Mouse (Mus musculus) embryonic fibroblast, embryonic 13.5 days (primary cell): ENCODE data around the gene Klk1b8.

Source experiments
- CTCF ChIP-seq: IDR thresholded peaks from 2 replicates; pipeline ENCODE4 v1.5.1; 2011; ENCODE audit warnings: mild to moderate bottlenecking, control low read depth, low read length, moderate library complexity, borderline replicate concordance; ENCODE audit not compliant: insufficient read depth
- POLR2A ChIP-seq: IDR thresholded peaks from 2 replicates; pipeline ENCODE4 v1.6.1; 2011; ENCODE audit warnings: low read depth, mild to moderate bottlenecking, control low read depth, low read length, moderate library complexity

GRCm38 (mm10) chr7:43936551-43936950 lies 13.9 kb upstream of the Klk1b8 start:
- TF ChIP-seq POLR2A (no peak), CTCF (no peak)
